Mouse (Mus musculus) olfactory bulb, adult 2 months (tissue): ENCODE results near the gene Stfa3. TPM values are rescaled to one million over a fixed set of nuclear protein-coding genes. Genes with fewer than 3 reads are reported as not detected.
"Not testable (repeated sequence)": the region's sequence is repeated elsewhere in the genome, so short reads cannot be mapped to it uniquely, and the experiment has no call there.

Experiments
- H3K27ac ChIP-seq: fragments of 200-500 bp; 2 replicates; pipeline ENCODE4 v1.5.1; 2012; ENCODE audit warnings: low read depth, low read length; ENCODE audit not compliant: insufficient read depth
- H3K4me1 ChIP-seq: fragments of 200-500 bp; 2 replicates; pipeline ENCODE4 v1.6.1; 2012; ENCODE audit warnings: low read length; ENCODE audit not compliant: control insufficient read depth, insufficient read depth
- H3K4me3 ChIP-seq: fragments of 200-500 bp; 2 replicates; pipeline ENCODE4 v1.5.1; 2012; ENCODE audit warnings: mild to moderate bottlenecking, low read depth, low read length, moderate library complexity; ENCODE audit not compliant: insufficient read depth
- CTCF ChIP-seq: fragments of 200-500 bp; IDR thresholded peaks from 2 replicates; pipeline ENCODE4 v1.5.1; 2012; ENCODE audit warnings: low read depth, mild to moderate bottlenecking, low read length, moderate library complexity; ENCODE audit not compliant: insufficient read depth
- POLR2A ChIP-seq: fragments of 200-500 bp; IDR thresholded peaks from 2 replicates; pipeline ENCODE4 v1.6.1; 2012; ENCODE audit warnings: mild to moderate bottlenecking, low read depth, low read length, moderate library complexity; ENCODE audit not compliant: insufficient read depth
- WGBS: fragments of 180-500 bp; shearing (Covaris S2); methylation state at CpG from one replicate; pipeline ENCODE4 v1.1.7; 2018; 5-methylcytosine and 5-hydroxymethylcytosine counted together
- polyA plus RNA-seq: library from polyadenylated mRNA; stranded (reverse); fragments of >200 nt; gene quantifications from 2 replicates; pipeline ENCODE4 v1.2.4, GENCODE M21; 2012; ENCODE audit warnings: low replicate concordance; ENCODE audit not compliant: missing spikeins, insufficient read depth, insufficient read length

Stfa3 gene
- polyA plus RNA-seq, 1 experiment: not detected

- no peak overlapping the region for H3K27ac ChIP-seq
- TF ChIP-seq POLR2A (no peak), CTCF (no peak)
- no peaks in the 10 kb centered on the region for H3K4me1 ChIP-seq
- no peak overlapping the region for H3K4me3 ChIP-seq
- 12% methylated on average over 2 of the region's 2 CpGs for WGBS
Measured at GRCm38 (mm10) chr16:36469955-36470478, 14.8 kb upstream of the Stfa3 start.

- WGBS: 92% methylated on average over 9 of the region's 9 CpGs
- no peak overlapping the region for H3K4me3 ChIP-seq
- H3K4me1 ChIP-seq: no peaks in the 10 kb centered on the region
- TF ChIP-seq CTCF (no peak), POLR2A (no peak)
- no peak overlapping the region for H3K27ac ChIP-seq
Measured at GRCm38 (mm10) chr16:36469367-36469766, 14.2 kb upstream of the Stfa3 start.

GRCm38 (mm10) chr16:36468862-36469261 lies 13.7 kb upstream of the Stfa3 start:
- no peak for TF ChIP-seq POLR2A
- no peak for TF ChIP-seq CTCF
- Histone ChIP-seq H3K4me1 (no peaks in the 10 kb centered on the region), H3K27ac (no peak overlapping the region), H3K4me3 (no peak overlapping the region)
- 70% methylated on average over 4 of the region's 4 CpGs for whole genome bisulfite sequencing

GRCm38 (mm10) chr16:36467936-36468335 lies 12.7 kb upstream of the Stfa3 start:
- WGBS: 88% methylated on average over 2 of the region's 2 CpGs
- Histone ChIP-seq H3K4me1 (no peaks in the 10 kb centered on the region), H3K27ac (no peak overlapping the region), H3K4me3 (no peak overlapping the region)
- TF ChIP-seq CTCF (no peak), POLR2A (no peak)

- H3K4me1 ChIP-seq: no peaks in the 10 kb centered on the region
- no peak for TF ChIP-seq CTCF
- no peak for TF ChIP-seq POLR2A
- no peak overlapping the region for H3K4me3 ChIP-seq
- no peak overlapping the region for H3K27ac ChIP-seq
- WGBS: 94% methylated on average over 3 of the region's 3 CpGs
Measured at GRCm38 (mm10) chr16:36465436-36465835, 10.2 kb upstream of the Stfa3 start.

GRCm38 (mm10) chr16:36464076-36464475 lies 8.9 kb upstream of the Stfa3 start:
- WGBS: 86% methylated on average over 4 of the region's 4 CpGs
- H3K4me3 ChIP-seq: no peak overlapping the region
- H3K27ac ChIP-seq: no peak overlapping the region
- TF ChIP-seq CTCF: no peak
- no peak for TF ChIP-seq POLR2A
- H3K4me1 ChIP-seq: no peaks in the 10 kb centered on the region

- WGBS: 24% methylated on average over 2 of the region's 2 CpGs
- Histone ChIP-seq H3K27ac (no peak overlapping the region), H3K4me3 (no peak overlapping the region), H3K4me1 (no peaks in the 10 kb centered on the region)
- TF ChIP-seq POLR2A (no peak), CTCF (no peak)
Measured at GRCm38 (mm10) chr16:36460426-36460825, 5.2 kb upstream of the Stfa3 start.

GRCm38 (mm10) chr16:36420979-36421378 lies 34.2 kb downstream of the Stfa3 start:
- H3K27ac ChIP-seq, H3K4me1 ChIP-seq, H3K4me3 ChIP-seq: not testable (repeated sequence)
- WGBS: 91% methylated on average over 1 of the region's 1 CpGs

- H3K4me1 ChIP-seq: no peaks in the 10 kb centered on the region
- no peak within 1 kb of the TSS for H3K4me3 ChIP-seq
- no peak within 1 kb of the TSS for H3K27ac ChIP-seq
- TF ChIP-seq CTCF (no peak), POLR2A (no peak)
Measured at GRCm38 (mm10) chr16:36408357-36408756, 46.8 kb downstream of the Stfa3 start, which contains the start of gene Stfa2. TSS of gene Stfa2 (minus strand) at chr16:36408457.

Other genes with a start within 250 kb of the Stfa3 start
- not detected in 2 replicates for gene Gm5416, start 245.0 kb downstream of the Stfa3 start, polyA plus RNA-seq
- not detected in 2 replicates for gene 2010005H15Rik, start 233.9 kb downstream of the Stfa3 start, polyA plus RNA-seq
- not detected in 2 replicates for gene Stfa1, start 178.4 kb downstream of the Stfa3 start, polyA plus RNA-seq
- gene BC117090, start 121.1 kb downstream of the Stfa3 start, polyA plus RNA-seq: not detected in 2 replicates
- not detected in 2 replicates for gene BC100530, start 87.6 kb downstream of the Stfa3 start, polyA plus RNA-seq
- not detected in 2 replicates for gene Stfa2, start 46.9 kb downstream of the Stfa3 start, polyA plus RNA-seq
- not detected in 2 replicates for gene Casr, start 106.7 kb upstream of the Stfa3 start, polyA plus RNA-seq
- gene Cd86, start 210.7 kb upstream of the Stfa3 start, polyA plus RNA-seq: not detected in 2 replicates
- gene Ildr1, start 238.6 kb upstream of the Stfa3 start, polyA plus RNA-seq: not detected in 2 replicates